Mouse (Mus musculus): ENCODE data around the gene Kirrel3. TPM values are rescaled to one million over a fixed set of nuclear protein-coding genes. Genes with fewer than 3 reads are reported as not detected.

Gene Kirrel3
- polyA plus RNA-seq, 2 experiments from 2014 or later = 0.41 TPM; not detected in 1

DNA sequence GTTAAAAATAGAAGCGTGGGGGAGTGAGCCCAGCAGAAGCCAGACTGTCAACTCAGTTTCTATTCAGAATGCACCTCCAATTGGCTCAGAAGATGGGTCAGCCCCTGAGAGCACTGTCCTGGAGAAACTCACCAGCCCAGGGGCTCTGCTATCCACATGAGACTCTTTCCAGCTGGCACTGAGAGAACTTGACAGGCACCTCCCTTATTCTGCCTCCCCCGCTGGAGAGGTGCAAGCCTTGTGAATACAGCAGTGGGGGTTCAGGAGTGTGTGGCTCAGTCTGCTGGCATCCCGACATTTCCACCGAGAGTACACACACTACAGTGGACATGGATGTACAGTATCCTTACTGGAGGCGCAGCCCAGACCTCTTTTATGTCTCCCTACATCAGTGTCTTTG, 210.0 kb downstream of the Kirrel3 start:
- ATAC-seq = no peak

DNA sequence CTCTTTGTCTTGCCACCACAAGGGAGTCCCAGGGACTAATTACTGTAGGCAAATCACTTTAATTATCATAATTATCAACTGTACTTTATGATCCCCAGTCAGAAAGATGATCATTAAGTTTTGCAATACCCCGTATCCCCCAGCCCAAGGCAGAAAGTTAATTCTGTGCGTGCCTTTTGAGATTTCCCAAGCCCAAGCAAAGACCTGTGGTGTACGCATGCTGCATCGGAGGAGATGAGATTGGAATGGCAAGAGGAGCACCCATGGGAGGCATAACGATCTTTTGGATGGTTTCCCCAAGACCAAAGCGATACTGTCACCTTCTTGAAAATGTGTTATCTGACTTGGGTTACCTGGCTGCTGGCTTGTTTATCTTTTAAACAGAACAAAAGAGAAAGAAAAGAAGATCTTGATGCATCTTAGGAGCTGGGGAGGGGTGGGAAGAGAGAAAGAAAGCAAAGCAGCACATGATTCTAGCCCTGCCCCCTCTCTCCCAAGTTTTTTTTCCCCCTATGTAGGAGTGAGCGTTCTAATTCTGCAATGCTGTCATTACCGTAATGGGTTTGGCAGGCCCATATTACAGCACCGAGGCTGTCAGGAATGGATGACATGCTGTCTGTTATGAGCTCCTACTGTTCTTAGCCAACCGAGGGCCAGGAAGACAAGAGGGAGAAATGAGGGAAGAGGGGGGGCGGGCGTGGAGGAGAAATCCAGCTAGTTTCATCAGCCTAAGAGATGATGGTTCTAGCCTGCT, 218.0 kb downstream of the Kirrel3 start:
- ATAC-seq = no peak

DNA sequence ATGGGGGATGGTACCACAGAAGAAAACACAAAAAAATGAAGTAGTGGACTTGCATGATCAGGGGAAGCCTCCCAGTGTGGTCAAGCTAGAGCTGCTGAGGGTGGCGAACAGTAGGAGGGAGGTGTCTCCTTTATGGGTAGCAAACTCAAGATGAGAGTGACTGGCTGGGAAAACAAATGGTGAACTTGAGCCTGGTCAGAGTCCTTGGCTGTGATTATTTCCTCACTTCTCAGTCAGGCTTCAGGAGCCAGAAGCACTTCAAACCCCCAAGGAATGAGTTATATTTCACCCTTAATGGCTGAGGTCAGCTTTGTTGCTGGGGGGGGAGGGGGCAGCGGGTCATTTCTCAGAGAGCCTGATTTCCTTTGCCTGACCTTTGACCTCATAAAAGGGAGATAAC, 218.7 kb downstream of the Kirrel3 start:
- ATAC-seq = no peak

DNA sequence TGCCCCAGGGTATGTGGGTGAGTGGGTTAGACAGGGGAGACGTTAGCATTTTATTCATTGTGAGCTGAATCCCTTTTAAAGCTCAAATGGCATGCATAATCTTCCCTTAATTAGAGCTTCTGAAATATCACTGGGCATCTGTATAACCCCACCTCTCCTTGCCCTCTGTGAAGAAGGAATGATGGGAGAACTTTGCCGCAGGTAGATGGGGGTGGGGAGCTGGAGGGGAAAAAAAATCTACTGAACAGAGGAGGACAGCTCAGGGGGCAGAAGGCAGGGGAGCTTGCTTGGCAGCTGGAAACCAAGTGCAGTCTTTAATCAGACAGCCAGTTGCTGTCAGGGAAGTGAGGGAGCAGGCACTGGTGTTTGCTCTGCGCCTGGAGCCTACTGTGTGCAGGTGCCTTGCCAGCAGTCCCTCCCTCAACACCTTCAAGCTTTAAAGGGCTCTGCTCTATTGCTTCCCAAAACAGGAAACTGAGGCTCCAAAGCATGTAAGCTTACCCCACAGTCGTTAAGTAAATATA, 220.7 kb downstream of the Kirrel3 start:
- no peak for ATAC-seq

DNA sequence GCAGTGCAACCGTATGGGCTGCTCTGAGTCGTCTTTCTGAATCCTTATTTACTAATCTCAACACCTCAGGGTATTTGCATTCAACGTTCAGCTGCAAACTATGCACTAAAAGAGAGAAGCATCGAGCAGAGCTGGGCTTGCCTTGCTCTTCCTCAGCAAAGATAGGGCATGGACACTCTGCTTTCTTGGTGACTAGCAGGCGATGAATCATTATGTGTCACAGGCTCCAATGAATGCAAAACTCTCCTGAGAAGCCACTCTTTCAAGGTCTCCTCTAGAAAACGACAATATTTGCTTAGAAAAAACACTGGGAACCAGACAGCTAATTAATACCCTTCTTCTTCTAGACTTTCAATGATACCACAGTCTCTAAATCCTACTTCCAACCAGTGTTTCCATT, 223.0 kb downstream of the Kirrel3 start:
- no peak for ATAC-seq

DNA sequence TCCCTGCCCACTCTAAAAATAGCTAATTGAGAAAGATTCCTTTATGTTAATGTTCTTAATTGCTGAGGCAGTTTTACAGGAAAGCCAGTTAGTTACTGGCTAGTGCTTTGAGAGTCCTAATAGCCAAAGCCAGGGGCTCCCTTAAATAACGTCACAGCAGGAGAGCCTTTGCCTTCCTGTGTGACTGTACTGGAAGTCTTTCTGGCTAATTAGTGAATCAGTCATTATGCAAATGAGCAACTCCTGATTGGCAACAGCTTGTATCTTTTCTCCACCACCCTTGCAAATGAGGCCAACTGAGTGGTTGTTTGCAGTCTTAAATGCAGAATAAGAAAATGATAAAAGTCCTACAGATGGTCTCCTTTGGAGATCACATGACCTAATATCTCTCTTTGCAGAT, 226.3 kb downstream of the Kirrel3 start:
- ATAC-seq = no peak

DNA sequence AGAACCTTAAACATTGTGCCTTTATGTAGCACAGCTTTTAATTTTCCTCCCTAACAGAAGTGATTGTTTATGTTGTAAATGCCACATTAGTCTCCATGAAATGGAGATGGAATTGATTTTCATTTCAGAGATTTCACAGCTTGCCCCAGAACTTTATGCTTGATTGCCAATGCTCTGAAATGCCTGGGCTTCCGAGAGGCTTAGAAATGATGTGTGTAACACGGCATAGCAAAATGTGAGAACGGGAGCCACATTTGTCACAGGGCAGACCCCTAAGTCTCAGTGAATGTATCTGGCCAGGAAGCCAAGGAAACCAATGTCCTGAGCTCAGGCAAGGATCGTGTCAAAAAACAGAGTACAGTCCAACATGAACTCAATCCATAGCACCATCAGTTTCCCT, 227.3 kb downstream of the Kirrel3 start:
- ATAC-seq = no peak

DNA sequence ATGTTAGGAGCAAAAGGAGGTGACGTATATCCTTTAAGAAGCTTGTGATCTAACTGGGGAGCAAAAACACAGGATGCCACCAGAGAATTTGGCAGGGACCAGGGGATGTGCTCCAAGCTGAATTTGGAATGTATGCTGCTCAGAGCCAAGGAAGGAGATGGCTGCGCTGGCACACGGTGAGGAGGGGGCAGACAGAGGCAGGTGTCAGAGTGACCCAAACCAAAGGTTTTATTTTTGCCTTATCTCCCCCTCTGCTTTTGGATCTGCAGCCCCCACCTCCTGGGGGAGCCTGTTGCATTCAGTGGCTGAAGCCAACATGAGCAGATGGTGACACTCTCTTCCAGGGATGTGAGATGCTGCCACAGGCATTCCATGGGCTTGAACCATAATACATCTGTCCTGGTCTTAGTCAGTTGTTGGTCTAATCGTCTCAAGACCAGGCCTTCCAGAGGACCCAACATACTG, 227.8 kb downstream of the Kirrel3 start:
- ATAC-seq = no peak

DNA sequence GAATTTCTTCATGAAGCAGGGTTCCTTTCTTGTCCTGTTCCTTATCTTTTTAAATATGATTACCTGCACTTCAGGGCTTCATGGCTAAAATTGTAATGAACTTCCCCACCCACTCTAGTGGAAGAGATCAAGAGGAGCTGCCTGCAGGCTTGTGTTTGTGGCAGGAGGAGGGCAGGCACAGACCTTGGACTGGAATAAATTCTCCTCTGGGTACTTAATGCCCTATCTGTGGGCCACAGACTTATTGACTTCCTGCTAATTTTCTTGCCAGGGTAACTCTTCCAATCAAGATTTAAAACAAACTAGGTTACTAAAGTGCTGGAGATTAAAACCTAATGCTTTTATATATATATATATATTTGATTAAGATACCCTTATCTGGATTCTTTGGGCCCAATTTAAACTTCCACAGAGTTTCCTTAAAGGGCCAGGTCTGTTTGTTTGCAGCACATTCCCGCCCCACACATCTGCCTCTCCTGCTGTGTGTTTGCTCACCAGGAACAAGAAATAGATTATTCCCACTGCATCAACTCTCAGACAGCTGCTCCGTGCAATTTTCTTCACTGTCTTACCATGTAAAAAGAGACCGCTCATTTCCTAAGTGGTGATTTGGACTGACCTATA, 229.4 kb downstream of the Kirrel3 start:
- no peak for ATAC-seq

DNA sequence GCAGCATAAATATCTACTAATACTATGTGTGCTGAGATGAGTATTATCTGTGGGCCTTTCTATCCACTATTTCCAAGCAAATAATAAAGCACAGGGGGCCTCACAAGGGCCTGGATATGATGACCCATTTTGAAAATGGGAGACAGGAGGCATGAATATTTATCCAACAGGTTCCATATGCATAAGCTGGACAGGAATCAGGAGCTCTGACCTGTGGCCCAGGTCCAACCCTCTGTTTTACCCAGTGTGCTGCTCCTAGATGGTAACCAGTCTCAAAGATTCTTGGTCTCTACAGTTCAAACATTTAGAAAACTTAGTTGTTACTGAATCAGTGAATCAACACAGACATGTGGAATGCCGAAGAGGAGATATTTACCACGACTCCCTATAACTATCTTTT, 230.8 kb downstream of the Kirrel3 start:
- ATAC-seq = no peak

DNA sequence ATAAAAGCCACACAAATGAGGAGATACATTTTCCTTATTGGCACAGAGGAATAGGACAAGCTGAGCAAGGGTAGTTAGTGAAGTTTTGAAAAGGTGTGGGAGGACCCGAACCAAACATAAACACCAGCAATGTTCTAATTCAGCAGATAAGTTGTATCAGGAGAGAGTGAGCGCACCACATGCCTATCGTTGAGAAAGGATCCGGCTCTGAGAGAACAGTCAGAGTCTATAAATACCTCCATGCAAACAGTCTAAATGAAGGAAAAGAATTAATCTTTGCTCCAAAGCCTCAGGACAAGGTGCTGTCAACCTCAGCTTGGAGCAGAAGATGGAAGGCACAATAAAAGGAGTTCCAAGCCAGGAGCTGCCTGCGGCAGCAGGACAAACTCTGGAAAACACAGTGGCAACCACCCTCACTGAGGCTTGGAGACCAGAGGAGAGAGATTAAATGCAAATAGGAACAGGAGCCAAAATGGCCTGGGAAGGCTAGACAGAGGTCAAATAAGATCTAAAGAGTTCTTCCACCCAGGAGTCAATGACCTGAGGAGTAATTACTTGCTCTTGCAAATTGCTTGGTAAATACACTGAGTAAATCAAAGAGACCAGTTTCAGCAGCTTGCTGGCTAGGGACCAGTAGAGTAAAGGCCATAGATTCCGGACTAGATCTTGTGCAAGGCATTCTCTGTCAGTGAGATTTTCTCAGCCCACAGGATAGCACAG, 235.9 kb downstream of the Kirrel3 start:
- no peak for ATAC-seq

DNA sequence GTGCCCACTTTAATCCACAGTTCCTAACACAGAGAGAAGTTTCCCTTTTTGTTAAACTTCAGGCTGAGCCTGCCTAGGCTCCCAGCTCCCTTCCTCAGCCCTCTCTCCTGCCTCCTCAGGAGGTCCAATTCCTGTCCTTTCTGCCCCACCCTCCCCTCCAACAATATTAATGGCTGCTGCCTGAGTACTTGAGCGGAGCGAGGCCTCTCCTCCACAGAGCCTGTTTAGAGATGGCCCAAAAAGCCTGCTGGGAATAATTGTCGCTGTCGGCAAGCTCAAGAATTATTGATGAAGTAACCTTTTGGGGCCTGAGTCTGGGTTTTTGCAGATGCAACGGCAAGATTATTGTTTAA, 236.5 kb downstream of the Kirrel3 start:
- ATAC-seq = no peak

DNA sequence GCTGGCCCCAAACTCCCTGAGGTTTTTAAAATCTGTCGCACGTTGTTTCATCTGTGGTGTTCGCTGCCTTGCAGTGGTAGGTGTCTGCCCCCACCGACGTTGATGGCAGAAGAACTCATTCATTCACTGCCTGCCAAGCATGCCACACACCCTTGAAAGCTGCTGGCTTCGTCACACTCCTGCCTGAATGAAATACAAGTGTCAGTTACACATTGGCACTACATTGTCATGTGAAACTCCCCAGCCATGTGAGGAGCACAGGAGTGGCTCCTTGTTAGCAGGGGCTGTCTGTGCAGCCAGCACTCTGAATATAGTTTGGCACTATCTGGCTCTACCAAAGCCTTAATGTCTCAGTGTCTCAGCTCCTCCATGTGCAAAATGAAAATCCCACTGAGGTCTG, 246.8 kb downstream of the Kirrel3 start:
- ATAC-seq = no peak

DNA sequence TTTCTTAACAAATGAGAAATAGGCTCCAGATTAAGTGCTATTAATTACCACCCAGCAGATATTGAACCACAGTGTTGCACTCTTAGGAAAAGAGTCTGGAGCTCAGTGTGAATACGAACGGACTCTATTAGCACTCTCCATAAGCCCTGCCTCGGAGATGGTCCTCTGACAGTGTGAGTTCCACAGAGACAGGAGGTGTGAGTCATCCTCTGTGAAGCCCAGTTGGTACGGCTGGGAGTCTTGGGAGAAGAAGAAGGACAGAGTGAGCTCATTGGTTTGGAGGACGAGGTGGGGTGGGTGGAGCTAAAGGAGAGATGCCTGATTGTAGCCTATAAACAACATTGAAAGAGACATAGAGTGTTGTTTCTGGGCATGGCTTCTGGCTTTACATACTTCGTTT, 247.9 kb downstream of the Kirrel3 start:
- ATAC-seq = no peak

DNA sequence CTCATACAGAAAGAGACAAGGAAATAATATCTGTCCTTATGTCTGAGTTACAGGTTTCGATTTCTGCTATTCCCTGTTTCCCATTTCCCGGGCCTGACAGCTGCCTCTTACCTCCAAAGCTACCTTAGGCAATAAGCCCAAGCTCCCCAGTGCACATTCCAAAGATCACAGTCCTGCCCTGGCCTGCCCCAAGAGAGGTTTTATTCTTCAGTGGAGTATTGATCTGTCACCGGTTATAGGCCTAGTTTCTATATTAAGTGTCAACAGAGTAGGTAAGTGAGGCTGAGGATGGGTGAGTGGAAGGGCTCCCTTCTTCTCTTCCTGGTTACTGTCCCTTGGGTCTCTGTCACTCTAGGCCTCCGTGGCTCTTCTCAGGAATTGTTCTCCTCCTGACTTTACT, 249.3 kb downstream of the Kirrel3 start:
- no peak for ATAC-seq

DNA sequence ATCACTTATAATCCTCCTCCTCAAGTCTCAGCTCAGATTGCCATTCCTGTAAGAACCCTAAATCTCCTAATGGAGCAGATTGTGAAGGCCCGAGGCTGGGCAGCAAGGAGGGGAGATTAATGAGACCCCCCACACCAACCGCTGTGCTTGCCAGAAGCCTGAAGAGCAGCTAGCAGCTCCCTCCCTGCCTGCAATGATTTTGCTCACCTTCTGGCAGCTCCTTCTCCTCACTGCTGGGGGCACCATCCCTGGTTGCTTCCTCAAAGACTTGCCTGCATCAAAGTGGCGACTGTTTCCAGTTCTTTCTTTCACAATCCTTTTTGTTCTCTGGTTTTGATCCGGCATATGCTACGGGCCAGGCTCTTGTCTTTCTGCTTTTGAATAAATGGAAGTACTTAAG, 253.7 kb downstream of the Kirrel3 start:
- ATAC-seq = no peak

DNA sequence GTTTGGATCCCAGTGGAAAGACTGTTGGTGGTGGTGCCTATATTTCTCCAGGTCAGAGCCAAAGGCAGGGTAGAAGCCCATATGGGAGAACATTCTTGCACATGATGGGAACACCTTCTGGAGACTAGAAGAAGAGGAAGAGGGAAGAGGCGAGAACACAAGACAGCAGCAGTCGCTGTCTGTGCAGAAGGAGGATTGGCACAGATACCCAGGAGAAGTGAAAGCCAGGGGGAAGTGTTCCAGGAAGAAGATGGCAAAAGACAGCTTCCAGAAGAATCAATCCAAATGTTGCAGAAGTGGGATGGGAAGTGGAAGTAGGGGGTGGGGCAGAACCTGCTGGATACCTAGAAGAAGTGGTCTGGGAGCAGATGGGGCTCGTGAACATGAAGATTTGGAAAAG, 255.1 kb downstream of the Kirrel3 start:
- no peak for ATAC-seq

DNA sequence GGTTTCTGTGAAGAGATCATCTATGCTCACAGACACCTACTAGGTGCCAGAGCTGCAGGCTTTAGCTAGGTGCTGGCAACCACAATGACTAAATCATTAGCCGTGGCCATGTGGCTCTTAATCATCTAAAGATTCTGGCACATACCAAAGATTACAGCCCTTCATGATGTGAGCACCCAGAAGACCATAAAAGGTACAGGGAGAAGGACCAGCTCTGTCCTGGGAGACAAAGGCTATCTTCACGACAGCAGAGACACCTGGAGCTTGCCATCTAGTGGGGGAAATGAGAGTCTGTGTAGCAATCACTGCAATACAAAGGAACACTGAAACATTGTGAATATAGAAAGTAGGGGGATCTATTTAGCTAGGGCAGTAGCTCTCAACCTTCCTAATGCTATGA, 262.3 kb downstream of the Kirrel3 start:
- no peak for ATAC-seq

DNA sequence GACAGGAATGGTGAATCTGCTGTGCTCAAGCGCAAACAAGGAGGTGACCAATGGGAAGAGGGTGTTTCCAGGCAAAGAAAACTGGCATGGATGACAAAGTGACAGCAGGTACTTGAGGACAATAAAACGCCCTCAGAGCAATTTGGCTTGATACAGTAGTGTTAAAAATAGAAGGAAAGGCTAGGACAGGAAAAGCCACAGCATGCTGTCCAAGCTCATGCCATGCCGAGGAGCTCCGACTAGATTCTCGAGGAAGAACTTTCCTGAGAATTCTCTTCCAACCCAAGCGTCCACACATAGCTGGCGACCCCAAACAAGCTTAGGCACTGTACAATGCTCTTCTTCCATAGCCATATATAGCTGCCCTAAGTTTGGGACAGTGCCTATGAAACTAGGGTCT, 263.5 kb downstream of the Kirrel3 start:
- ATAC-seq = no peak

DNA sequence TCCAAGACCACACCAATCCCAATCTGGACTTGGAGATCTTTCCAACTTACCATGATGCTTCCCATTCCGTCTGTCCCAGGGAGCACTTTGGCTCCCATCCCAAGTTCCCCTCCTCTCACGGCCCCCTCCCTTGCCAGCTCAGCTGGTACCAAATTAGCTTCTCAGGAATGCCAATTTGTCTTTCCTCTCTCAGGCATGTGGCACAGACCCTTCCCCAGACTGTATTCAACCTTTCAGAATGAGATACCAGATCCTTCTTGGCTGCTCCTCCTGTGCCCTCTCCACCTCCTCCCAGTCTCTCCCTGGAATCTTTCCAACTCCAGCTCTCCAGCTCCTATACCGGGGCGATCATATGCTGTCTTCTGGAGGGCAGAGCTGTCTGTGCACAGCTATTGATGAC, 264.2 kb downstream of the Kirrel3 start:
- no peak for ATAC-seq

DNA sequence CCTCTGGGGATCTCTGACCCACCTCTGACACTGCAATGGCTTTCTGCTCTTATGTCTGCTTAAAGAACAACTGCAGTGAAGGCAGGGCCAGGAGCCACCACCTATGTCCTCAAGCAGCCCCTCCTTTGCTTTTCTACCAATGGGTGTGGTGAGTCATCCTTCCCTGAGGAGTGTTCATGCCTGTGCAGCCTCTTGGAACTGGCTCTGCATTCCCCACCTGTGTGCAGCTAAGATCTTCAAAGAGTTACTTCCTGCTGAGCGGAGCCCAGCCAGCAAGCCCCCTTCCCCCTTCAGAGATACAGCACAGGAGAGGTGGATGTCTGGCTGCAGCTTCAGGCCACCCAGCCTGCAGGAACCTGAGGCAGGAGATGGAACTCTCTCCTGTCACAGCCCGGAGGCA, 265.2 kb downstream of the Kirrel3 start:
- no peak for ATAC-seq

DNA sequence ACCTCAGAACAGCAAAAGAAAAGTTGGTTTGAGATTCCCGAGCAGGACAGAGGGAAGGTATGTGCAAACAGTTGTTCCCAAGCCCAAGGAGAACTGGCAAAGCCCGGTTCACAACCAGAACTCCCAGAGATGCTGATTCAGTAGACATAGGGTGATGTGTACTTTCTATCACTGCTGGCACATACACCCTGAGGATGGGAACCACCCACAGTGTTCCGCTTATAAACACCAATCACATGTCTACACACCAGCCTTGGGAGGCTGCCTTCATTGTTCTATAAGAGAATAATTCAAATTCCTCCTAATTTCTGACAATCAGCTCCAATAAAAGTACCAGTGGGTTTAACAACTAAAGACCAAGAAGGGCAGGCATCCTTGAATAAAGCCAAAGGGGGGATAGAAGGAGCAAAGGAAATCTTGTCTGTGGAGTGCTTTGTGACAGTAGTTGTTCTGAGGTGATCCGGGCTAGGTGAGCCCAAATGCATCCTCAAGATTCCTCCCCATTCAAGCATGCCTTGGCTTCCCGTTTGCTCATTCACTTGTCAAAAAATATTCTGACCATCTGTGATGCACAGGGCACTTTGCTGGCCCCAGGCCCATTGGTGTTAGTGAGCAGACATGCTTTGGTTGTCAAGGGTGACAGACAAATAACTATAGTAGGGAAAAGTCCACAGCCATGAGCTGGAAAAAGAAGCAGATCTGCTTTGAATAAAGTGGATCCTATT, 266.5 kb downstream of the Kirrel3 start:
- no peak for ATAC-seq

DNA sequence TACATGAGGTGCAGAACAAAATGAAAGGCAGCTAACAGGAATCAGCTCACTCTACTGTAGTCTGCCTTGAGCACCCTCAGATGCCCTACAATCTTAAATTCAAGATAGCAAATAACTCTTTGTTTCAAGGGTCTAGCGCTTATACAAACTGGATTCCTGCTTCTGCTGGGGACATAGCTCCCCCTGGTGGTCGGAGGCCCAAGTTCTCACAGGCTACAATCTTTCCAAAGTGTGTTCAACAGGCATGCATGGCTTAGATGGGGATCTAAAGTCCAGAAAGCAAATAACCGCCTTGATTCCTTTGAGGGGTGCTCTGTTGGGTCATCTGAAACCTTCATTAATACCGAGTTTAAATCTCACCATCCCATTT, 267.1 kb downstream of the Kirrel3 start:
- no peak for ATAC-seq
